Mouse (Mus musculus) embryonic fibroblast, embryonic 13.5 days (primary cell): ENCODE data around the gene Hps5. TPM values are rescaled to one million over a fixed set of nuclear protein-coding genes. Genes with fewer than 3 reads are reported as not detected.
A peak's percentile ranks its signal among the peaks of the same experiment; 100 is the strongest.

Experiments
- H3K27ac ChIP-seq: 2 replicates; pipeline ENCODE4 v1.5.1; 2012; ENCODE audit warnings: low read length, control low read depth, inconsistent platforms; ENCODE audit not compliant: insufficient read depth
- H3K4me1 ChIP-seq: 2 replicates; pipeline ENCODE4 v1.6.1; 2011; ENCODE audit warnings: low read length; ENCODE audit not compliant: control insufficient read depth, insufficient read depth
- H3K4me3 ChIP-seq: 2 replicates; pipeline ENCODE4 v1.5.1; 2011; ENCODE audit warnings: mild to moderate bottlenecking, control low read depth, low read length; ENCODE audit not compliant: insufficient read depth
- CTCF ChIP-seq: IDR thresholded peaks from 2 replicates; pipeline ENCODE4 v1.5.1; 2011; ENCODE audit warnings: mild to moderate bottlenecking, control low read depth, low read length, moderate library complexity, borderline replicate concordance; ENCODE audit not compliant: insufficient read depth
- POLR2A ChIP-seq: IDR thresholded peaks from 2 replicates; pipeline ENCODE4 v1.6.1; 2011; ENCODE audit warnings: low read depth, mild to moderate bottlenecking, control low read depth, low read length, moderate library complexity
- polyA plus RNA-seq: library from polyadenylated mRNA; stranded (reverse); fragments of >200 nt; gene quantifications from 2 replicates; pipeline ENCODE4 v1.2.4, GENCODE M21; 2011; ENCODE audit warnings: low read depth; ENCODE audit not compliant: missing spikeins, insufficient read length

Hps5 gene
- polyA plus RNA-seq, result 25.9 and 26.9 TPM in 2 replicates

- TF ChIP-seq CTCF, result no peak
- TF ChIP-seq POLR2A, result peak; percentile 65
- peak within 1 kb of the TSS; percentile 73 for H3K27ac ChIP-seq
- peaks cover 9% of the 10 kb centered on the region for H3K4me1 ChIP-seq
- H3K4me3 ChIP-seq, result peak within 1 kb of the TSS; percentile 100
These were observed at the start of gene Hps5, which contains the start of gene Gtf2h1 for GRCm38 (mm10) chr7:46795287-46796205. Hps5 (minus strand) TSS chr7:46796064. Gtf2h1 (plus strand) TSS chr7:46796103.

GRCm38 (mm10) chr7:46845211-46845977 lies 49.5 kb upstream of the Hps5 start:
- H3K4me3 ChIP-seq, result peak overlapping the region; percentile 84
- H3K27ac ChIP-seq, result peak overlapping the region; percentile 90
- H3K4me1 ChIP-seq, result peaks cover 5% of the 10 kb centered on the region; the same call in 1 of the 2 replicates
- TF ChIP-seq CTCF (no peak), POLR2A (peak; percentile 99)

- TF ChIP-seq POLR2A (no peak), CTCF (no peak)
- peaks cover 11% of the 10 kb centered on the region for H3K4me1 ChIP-seq
- no peak overlapping the region for H3K4me3 ChIP-seq
- no peak overlapping the region for H3K27ac ChIP-seq
These were observed 47.7 kb upstream of the Hps5 start for GRCm38 (mm10) chr7:46843576-46843975.

- H3K4me1 ChIP-seq, result peaks cover 11% of the 10 kb centered on the region
- H3K4me3 ChIP-seq, result no peak overlapping the region
- TF ChIP-seq POLR2A (no peak), CTCF (no peak)
- H3K27ac ChIP-seq, result no peak overlapping the region
These were observed 46.4 kb upstream of the Hps5 start for GRCm38 (mm10) chr7:46842278-46842677.

- Histone ChIP-seq H3K4me1 (peaks cover 11% of the 10 kb centered on the region), H3K27ac (no peak within 1 kb of the TSS), H3K4me3 (no peak within 1 kb of the TSS)
- TF ChIP-seq POLR2A, result no peak
- TF ChIP-seq CTCF, result no peak
These were observed 45.1 kb upstream of the Hps5 start, which contains the start of gene Ldha for GRCm38 (mm10) chr7:46840787-46841525. Ldha (plus strand) TSS chr7:46841475.

- Histone ChIP-seq H3K4me1 (peaks cover 11% of the 10 kb centered on the region), H3K4me3 (no peak overlapping the region), H3K27ac (no peak overlapping the region)
- TF ChIP-seq CTCF, result no peak
- TF ChIP-seq POLR2A, result no peak
These were observed 44.5 kb upstream of the Hps5 start for GRCm38 (mm10) chr7:46840326-46840725.

- Histone ChIP-seq H3K4me3 (no peak overlapping the region), H3K4me1 (peaks cover 9% of the 10 kb centered on the region), H3K27ac (no peak overlapping the region)
- TF ChIP-seq POLR2A (no peak), CTCF (no peak)
These were observed 44.0 kb upstream of the Hps5 start for GRCm38 (mm10) chr7:46839861-46840260.

- H3K4me3 ChIP-seq, result no peak overlapping the region
- TF ChIP-seq POLR2A (no peak), CTCF (no peak)
- peak overlapping the region; percentile 81 for H3K27ac ChIP-seq
- peaks cover 6% of the 10 kb centered on the region; the same call in 1 of the 2 replicates for H3K4me1 ChIP-seq
These were observed 43.6 kb upstream of the Hps5 start for GRCm38 (mm10) chr7:46839446-46839845.

GRCm38 (mm10) chr7:46838891-46839302 lies 43.0 kb upstream of the Hps5 start:
- H3K27ac ChIP-seq, result peak overlapping the region; percentile 81
- TF ChIP-seq POLR2A (peak; percentile 28), CTCF (no peak)
- H3K4me3 ChIP-seq, result no peak overlapping the region
- H3K4me1 ChIP-seq, result peaks cover 6% of the 10 kb centered on the region; the same call in 1 of the 2 replicates
